Mouse (Mus musculus) liver, embryonic 13.5 days (tissue): ENCODE measurements around the gene Plin5. TPM values are rescaled to one million over a fixed set of nuclear protein-coding genes. Genes with fewer than 3 reads are reported as not detected.
A peak's percentile ranks its signal among the peaks of the same experiment; 100 is the strongest.

Experiments
- ATAC-seq: fragments of 200-750 bp; cut with Nextera tagmentation; 2 replicates; pipeline ENCODE4 v1.8.0; 2017; ENCODE audit warnings: low read depth, mild to moderate bottlenecking, moderate number of reproducible peaks, moderate library complexity
- DNase-seq: peaks from one replicate; pipeline ENCODE4 v3.0.0; 2022
- H3K27ac ChIP-seq: fragments of 300-500 bp; sonication (generic); 2 replicates; pipeline ENCODE4 v1.5.1; 2015; ENCODE audit warnings: moderate library complexity, mild to moderate bottlenecking, inconsistent platforms
- H3K27me3 ChIP-seq: fragments of 300-500 bp; sonication (generic); 2 replicates; pipeline ENCODE4 v1.6.1; 2015; ENCODE audit warnings: mild to moderate bottlenecking, inconsistent platforms
- H3K36me3 ChIP-seq: fragments of 300-500 bp; sonication (generic); 2 replicates; pipeline ENCODE4 v1.6.1; 2015; ENCODE audit warnings: mild to moderate bottlenecking, inconsistent platforms
- H3K4me1 ChIP-seq: fragments of 300-500 bp; sonication (generic); replicated peaks from 2 replicates; pipeline ENCODE4 v1.6.1; 2015; ENCODE audit warnings: inconsistent platforms
- H3K4me2 ChIP-seq: fragments of 300-500 bp; sonication (generic); 2 replicates; pipeline ENCODE4 v1.6.1; 2015; ENCODE audit warnings: inconsistent platforms, mild to moderate bottlenecking, moderate library complexity
- H3K4me3 ChIP-seq: fragments of 300-500 bp; sonication (generic); replicated peaks from 2 replicates; pipeline ENCODE4 v1.5.1; 2015; ENCODE audit warnings: mild to moderate bottlenecking, inconsistent platforms
- H3K9ac ChIP-seq: fragments of 300-500 bp; sonication (generic); 2 replicates; pipeline ENCODE4 v1.6.1; 2015; ENCODE audit warnings: mild to moderate bottlenecking, inconsistent platforms
- H3K9me3 ChIP-seq: fragments of 300-500 bp; sonication (generic); replicated peaks from 2 replicates; pipeline ENCODE4 v1.6.1; 2016; ENCODE audit warnings: inconsistent platforms
- WGBS: fragments of 180-500 bp; shearing (Covaris S2); methylation state at CpG from one replicate; pipeline ENCODE4 v1.1.7; 2015; ENCODE audit not compliant: insufficient replicate concordance; 5-methylcytosine and 5-hydroxymethylcytosine counted together
- polyA plus RNA-seq: library from polyadenylated mRNA; unstranded; fragments of >200 nt; fragmentation: Nextera tagmentation; extraction: Ambion mirVana; gene quantifications from 2 replicates; pipeline ENCODE4 v1.2.1, GENCODE M21; 2015

Gene Plin5
- polyA plus RNA-seq, 1 experiment from 2014 or later: 0.32 TPM

GRCm38 (mm10) chr17:56131814-56132213 is 14.4 kb upstream of the Plin5 start:
- no peaks in the 10 kb centered on the region for H3K9me3 ChIP-seq
- no peak overlapping the region for H3K9ac ChIP-seq
- no peaks in the 10 kb centered on the region for H3K27me3 ChIP-seq
- no peak overlapping the region for H3K4me3 ChIP-seq
- H3K4me1 ChIP-seq: peaks cover 30% of the 10 kb centered on the region
- H3K4me2 ChIP-seq: no peak overlapping the region
- ATAC-seq: no peak
- H3K36me3 ChIP-seq: peaks cover 5% of the 10 kb centered on the region
- no peak overlapping the region for H3K27ac ChIP-seq
- WGBS: 41% methylated on average over 7 of the region's 7 CpGs
- DNase-seq: peak; percentile 63

GRCm38 (mm10) chr17:56131136-56131535 is 13.7 kb upstream of the Plin5 start:
- no peak overlapping the region for H3K27ac ChIP-seq
- 88% methylated on average over 10 of the region's 10 CpGs for WGBS
- H3K4me1 ChIP-seq: peaks cover 30% of the 10 kb centered on the region

GRCm38 (mm10) chr17:56128246-56128645 is 10.8 kb upstream of the Plin5 start:
- peaks cover 16% of the 10 kb centered on the region for H3K27me3 ChIP-seq
- peaks cover 8% of the 10 kb centered on the region for H3K36me3 ChIP-seq
- DNase-seq: no peak
- no peak overlapping the region for H3K9ac ChIP-seq
- H3K4me3 ChIP-seq: no peak overlapping the region
- 61% methylated on average over 15 of the region's 15 CpGs for WGBS
- H3K4me1 ChIP-seq: peaks cover 16% of the 10 kb centered on the region
- ATAC-seq: no peak
- H3K27ac ChIP-seq: no peak overlapping the region
- H3K9me3 ChIP-seq: no peaks in the 10 kb centered on the region
- no peak overlapping the region for H3K4me2 ChIP-seq

More at GRCm38 (mm10) chr17:56131136-56131535, 13.7 kb upstream of the Plin5 start:
- Histone ChIP-seq H3K9me3 (no peaks in the 10 kb centered on the region), H3K27me3 (no peaks in the 10 kb centered on the region), H3K4me2 (no peak overlapping the region), H3K4me3 (no peak overlapping the region), H3K36me3 (peaks cover 5% of the 10 kb centered on the region), H3K9ac (no peak overlapping the region)
- DNase-seq (no peak), ATAC-seq (no peak)

GRCm38 (mm10) chr17:56126175-56126574 is 8.8 kb upstream of the Plin5 start:
- H3K27me3 ChIP-seq: peaks cover 36% of the 10 kb centered on the region
- 77% methylated on average over 11 of the region's 11 CpGs for WGBS
- ATAC-seq: no peak

GRCm38 (mm10) chr17:56125276-56125630 is 7.9 kb upstream of the Plin5 start:
- ATAC-seq: no peak
- WGBS: 73% methylated on average over 4 of the region's 4 CpGs

More at GRCm38 (mm10) chr17:56126175-56126574, 8.8 kb upstream of the Plin5 start:
- peaks cover 7% of the 10 kb centered on the region for H3K4me1 ChIP-seq
- H3K4me3 ChIP-seq: no peak overlapping the region
- peaks cover 6% of the 10 kb centered on the region; the same call in 1 of the 2 replicates for H3K9me3 ChIP-seq
- H3K9ac ChIP-seq: no peak overlapping the region
- no peak overlapping the region for H3K27ac ChIP-seq
- no peak overlapping the region for H3K4me2 ChIP-seq
- DNase-seq: no peak
- H3K36me3 ChIP-seq: peaks cover 8% of the 10 kb centered on the region

GRCm38 (mm10) chr17:56124377-56125275 is 7.2 kb upstream of the Plin5 start:
- ATAC-seq (no peak; the same call in 1 of the 2 replicates), DNase-seq (peak; percentile 35)
- Histone ChIP-seq H3K4me1 (peaks cover 11% of the 10 kb centered on the region), H3K36me3 (peaks cover 3% of the 10 kb centered on the region; the same call in 1 of the 2 replicates), H3K27me3 (peaks cover 52% of the 10 kb centered on the region), H3K4me3 (peak overlapping the region; percentile 37), H3K9me3 (peaks cover 6% of the 10 kb centered on the region; the same call in 1 of the 2 replicates), H3K4me2 (peak overlapping the region; percentile 61), H3K27ac (no peak overlapping the region), H3K9ac (0 out of 2 replicates have a peak overlapping the region, but pooled peaks have one; percentile 13)
- 25% methylated on average over 59 of the region's 59 CpGs for WGBS

More at GRCm38 (mm10) chr17:56125276-56125630, 7.9 kb upstream of the Plin5 start:
- Histone ChIP-seq H3K4me3 (no peak overlapping the region), H3K27me3 (peaks cover 45% of the 10 kb centered on the region), H3K9me3 (peaks cover 6% of the 10 kb centered on the region; the same call in 1 of the 2 replicates), H3K36me3 (peaks cover 3% of the 10 kb centered on the region; the same call in 1 of the 2 replicates), H3K4me2 (no peak overlapping the region), H3K4me1 (peaks cover 10% of the 10 kb centered on the region), H3K27ac (no peak overlapping the region), H3K9ac (no peak overlapping the region)
- no peak for DNase-seq

- H3K9me3 ChIP-seq: peaks cover 6% of the 10 kb centered on the region; the same call in 1 of the 2 replicates
- no peak overlapping the region for H3K9ac ChIP-seq
- H3K36me3 ChIP-seq: peaks cover 3% of the 10 kb centered on the region; the same call in 1 of the 2 replicates
- peak overlapping the region; percentile 61 for H3K4me2 ChIP-seq
- H3K27ac ChIP-seq: no peak overlapping the region
- DNase-seq (no peak), ATAC-seq (no peak)
- 56% methylated on average over 59 of the region's 59 CpGs for WGBS
- peak overlapping the region; percentile 37; the same call in 1 of the 2 replicates for H3K4me3 ChIP-seq
- peaks cover 11% of the 10 kb centered on the region for H3K4me1 ChIP-seq
- peaks cover 60% of the 10 kb centered on the region for H3K27me3 ChIP-seq
Observed at GRCm38 (mm10) chr17:56123681-56124340, 6.4 kb upstream of the Plin5 start.

- 67% methylated on average over 12 of the region's 12 CpGs for WGBS
- Histone ChIP-seq H3K27me3 (peaks cover 66% of the 10 kb centered on the region), H3K27ac (no peak overlapping the region), H3K4me3 (no peak overlapping the region), H3K9ac (no peak overlapping the region), H3K36me3 (peaks cover 3% of the 10 kb centered on the region; the same call in 1 of the 2 replicates), H3K4me2 (no peak overlapping the region), H3K9me3 (peaks cover 6% of the 10 kb centered on the region; the same call in 1 of the 2 replicates), H3K4me1 (peaks cover 11% of the 10 kb centered on the region)
- ATAC-seq (no peak), DNase-seq (no peak)
Observed at GRCm38 (mm10) chr17:56123161-56123560, 5.8 kb upstream of the Plin5 start.

- peaks cover 19% of the 10 kb centered on the region for H3K4me1 ChIP-seq
- WGBS: 32% methylated on average over 2 of the region's 2 CpGs
- DNase-seq: no peak
- H3K9me3 ChIP-seq: peaks cover 6% of the 10 kb centered on the region; the same call in 1 of the 2 replicates
- H3K4me3 ChIP-seq: no peak within 1 kb of the TSS
- H3K27ac ChIP-seq: no peak within 1 kb of the TSS
- H3K4me2 ChIP-seq: no peak within 1 kb of the TSS
- no peak for ATAC-seq
- peaks cover 74% of the 10 kb centered on the region for H3K27me3 ChIP-seq
- no peak within 1 kb of the TSS for H3K9ac ChIP-seq
- peaks cover 3% of the 10 kb centered on the region; the same call in 1 of the 2 replicates for H3K36me3 ChIP-seq
Observed at GRCm38 (mm10) chr17:56121826-56122225, 4.4 kb upstream of the Plin5 start, which contains the start of gene Lrg1. Gene Lrg1, minus strand, starts transcription at chr17:56122001.

- Histone ChIP-seq H3K36me3 (peaks cover 3% of the 10 kb centered on the region; the same call in 1 of the 2 replicates), H3K4me1 (peaks cover 22% of the 10 kb centered on the region), H3K4me3 (peak overlapping the region; percentile 8; the same call in 1 of the 2 replicates), H3K27ac (no peak overlapping the region), H3K27me3 (peaks cover 81% of the 10 kb centered on the region), H3K9ac (no peak overlapping the region), H3K4me2 (peak overlapping the region; percentile 30), H3K9me3 (peaks cover 6% of the 10 kb centered on the region; the same call in 1 of the 2 replicates)
- 9% methylated on average over 66 of the region's 66 CpGs for WGBS
- DNase-seq: no peak
- ATAC-seq: no peak
Observed at GRCm38 (mm10) chr17:56119981-56120880, 2.8 kb upstream of the Plin5 start.
